Mouse (Mus musculus): ENCODE measurements at regions not wholly inside any gene's neighbourhood (a gene's known extent, or its start where the extent isn't known, plus 50 kb on each side); places are given as distances from the start of the nearest gene placed in this dataset.
"Not testable (repeated sequence)": the region's sequence is repeated elsewhere in the genome, so short reads cannot be mapped to it uniquely, and the experiment has no call there.

- intact Hi-C loops (cut with DNase I) = no loop called here
- no peak for DNase-seq (ENCODE audit: low spot score)
Observed at GRCm38 (mm10) chr2:79018732-79019423, 151.0 kb downstream of the Ube2e3 start.

DNA sequence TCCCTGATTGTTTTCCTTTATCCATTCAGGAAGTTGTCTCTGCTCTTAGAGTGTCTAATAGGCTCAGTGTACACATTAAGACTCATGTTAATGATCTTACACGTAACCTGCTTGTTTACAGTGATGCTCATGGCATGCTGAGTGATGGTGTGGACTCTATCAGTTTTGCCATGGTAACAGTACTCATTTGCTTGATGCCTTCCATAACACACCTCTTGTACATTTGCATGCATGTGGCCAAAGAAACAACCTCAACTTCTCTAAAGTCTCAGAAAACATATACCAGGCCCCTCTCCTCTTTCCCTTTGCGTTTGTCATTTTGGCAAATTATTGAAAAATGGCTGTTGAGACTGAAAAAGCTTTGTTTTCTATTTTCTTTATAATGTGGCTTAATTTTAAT, 155.0 kb downstream of the Ube2e3 start:
- intact Hi-C loops (cut with DNase I) = no loop called here

GRCm38 (mm10) chr2:79025678-79026077, 157.8 kb downstream of the Ube2e3 start:
- DNase-seq (ENCODE audit: low spot score) = no peak
- intact Hi-C loops (cut with DNase I) = no loop called here

More for the DNA sequence above, 155.0 kb downstream of the Ube2e3 start:
- no peak for DNase-seq (ENCODE audit: low spot score)

GRCm38 (mm10) chr2:79030990-79031389, 163.1 kb downstream of the Ube2e3 start:
- DNase-seq (ENCODE audit: low spot score) = no peak
- intact Hi-C loops (cut with DNase I) = no loop called here

GRCm38 (mm10) chr2:79036296-79036695, 168.4 kb downstream of the Ube2e3 start:
- intact Hi-C loops (cut with DNase I) = no loop called here
- DNase-seq (ENCODE audit: low spot score) = no peak

DNA sequence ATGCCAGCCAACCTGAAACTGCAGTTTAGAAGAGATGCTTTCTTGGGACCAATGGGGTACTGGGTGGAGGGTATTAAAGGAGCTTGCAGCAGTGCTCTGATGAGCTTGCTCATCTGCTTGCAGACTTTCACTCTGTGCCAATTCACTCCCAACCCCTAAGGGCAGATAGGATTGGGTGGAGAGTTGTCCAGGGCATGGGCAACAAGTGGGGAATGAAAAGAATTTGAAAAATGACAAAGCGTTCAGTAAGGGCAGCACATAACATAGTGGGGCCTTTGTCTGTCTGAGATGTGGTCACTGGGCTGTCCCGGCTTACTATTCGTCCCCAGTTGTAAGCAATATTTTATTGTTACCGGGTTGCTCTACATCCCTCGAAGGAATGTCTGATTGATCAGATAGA, 170.7 kb downstream of the Ube2e3 start:
- intact Hi-C loops (cut with DNase I) = no loop called here
- DNase-seq (ENCODE audit: low spot score) = no peak

- intact Hi-C loops (cut with DNase I); DNase-seq (ENCODE audit: low spot score): not testable (repeated sequence)
Observed at GRCm38 (mm10) chr2:79044804-79045203, 176.9 kb downstream of the Ube2e3 start.

- intact Hi-C loops (cut with DNase I) = no loop called here
- DNase-seq (ENCODE audit: low spot score) = no peak
Observed at GRCm38 (mm10) chr2:79045508-79045907, 177.6 kb downstream of the Ube2e3 start.

- no peak for DNase-seq (ENCODE audit: low spot score)
- intact Hi-C loops (cut with DNase I) = no loop called here
Observed at GRCm38 (mm10) chr2:79048020-79048419, 180.1 kb downstream of the Ube2e3 start.

- intact Hi-C loops (cut with DNase I) = no loop called here
- no peak for DNase-seq (ENCODE audit: low spot score)
Observed at GRCm38 (mm10) chr2:79048777-79049537, 181.0 kb downstream of the Ube2e3 start.

DNA sequence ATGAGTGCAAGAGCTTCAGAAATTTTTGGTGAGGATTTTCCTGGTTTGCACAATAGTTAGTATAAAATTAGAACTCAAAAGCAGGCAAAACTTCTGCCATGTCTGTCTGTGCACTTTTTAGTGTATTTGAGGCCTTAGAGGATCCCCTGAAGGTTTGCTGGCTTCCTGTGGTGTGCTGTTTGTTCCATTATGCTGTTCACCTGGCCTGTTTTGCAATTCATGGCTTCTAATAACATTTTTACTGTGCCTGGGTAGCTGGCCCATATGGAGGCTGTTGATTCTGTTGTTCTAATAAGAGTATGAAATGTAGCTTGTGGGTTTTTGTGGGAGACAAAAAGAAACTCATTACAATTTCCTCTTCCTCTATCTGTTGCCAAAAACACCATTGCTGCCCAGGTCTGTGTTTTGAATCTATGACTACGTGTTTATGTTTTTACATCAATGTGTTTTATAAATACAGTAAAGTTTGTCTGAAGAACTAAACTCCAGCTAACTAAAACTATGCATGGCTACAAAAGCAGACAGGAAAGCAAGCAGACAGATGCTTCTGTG, 182.6 kb downstream of the Ube2e3 start:
- intact Hi-C loops (cut with DNase I) = no loop called here

GRCm38 (mm10) chr2:79052226-79052625, 184.3 kb downstream of the Ube2e3 start:
- intact Hi-C loops (cut with DNase I) = no loop called here

More for the DNA sequence above, 182.6 kb downstream of the Ube2e3 start:
- DNase-seq (ENCODE audit: low spot score) = no peak

DNA sequence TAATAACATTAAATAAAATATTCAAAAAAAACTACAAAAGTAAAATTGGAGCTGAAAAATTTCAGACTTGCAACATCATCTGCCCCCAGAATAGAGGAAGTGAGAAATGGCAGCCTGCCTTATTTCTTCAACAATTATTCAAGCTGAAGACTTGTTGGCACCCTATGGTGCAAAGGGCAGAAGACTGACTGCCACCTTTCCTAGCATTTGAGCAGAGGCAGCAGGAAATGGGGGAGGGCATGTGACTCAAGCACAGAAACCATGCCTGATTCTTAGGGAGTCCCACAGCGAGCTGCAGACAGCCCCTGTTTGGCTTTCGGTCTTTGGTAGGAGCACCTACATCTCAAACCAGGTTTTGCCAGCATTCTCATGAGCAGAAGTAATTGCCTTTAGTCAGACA, 188.2 kb downstream of the Ube2e3 start:
- no peak for DNase-seq (ENCODE audit: low spot score)
- intact Hi-C loops (cut with DNase I) = no loop called here

More at GRCm38 (mm10) chr2:79052226-79052625, 184.3 kb downstream of the Ube2e3 start:
- no peak for DNase-seq (ENCODE audit: low spot score)

DNA sequence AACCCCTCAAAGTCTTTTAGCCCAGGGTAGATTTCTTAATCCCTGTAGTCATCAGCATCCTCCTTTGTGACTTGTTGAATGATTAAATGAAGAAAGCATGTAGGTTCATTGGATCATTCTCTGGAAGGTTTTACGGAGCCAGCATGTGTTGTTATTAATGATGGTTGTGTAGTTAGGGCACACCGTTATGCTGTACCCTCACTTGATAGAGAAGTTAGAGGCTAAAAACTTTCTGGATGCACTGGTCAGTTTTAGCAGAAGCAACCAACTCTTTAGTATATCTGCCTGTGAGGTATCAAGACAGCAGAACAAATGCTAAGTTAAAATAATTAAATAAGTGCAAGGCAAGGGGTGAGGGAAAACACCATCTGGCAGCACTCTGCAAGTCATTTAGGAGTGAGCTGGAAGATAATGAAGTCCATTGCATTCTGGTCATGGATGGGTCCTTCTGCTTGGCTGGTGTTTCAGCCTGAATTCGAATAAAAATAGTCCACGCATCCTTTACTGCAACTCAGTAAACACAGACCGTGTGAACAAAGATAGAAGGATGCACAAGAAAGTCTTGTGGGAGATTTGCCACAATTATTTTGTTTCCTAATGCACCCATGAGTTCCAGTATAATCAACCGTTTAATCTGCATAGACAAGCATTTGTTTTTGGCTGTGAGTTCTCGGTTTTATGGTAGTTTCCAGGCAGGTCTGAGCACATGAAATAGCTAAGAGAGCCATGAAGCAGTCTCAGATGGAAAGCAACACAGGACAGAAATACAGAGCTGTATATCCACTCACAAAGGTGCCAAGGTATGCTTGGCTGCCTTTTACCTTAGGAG, 191.4 kb downstream of the Ube2e3 start:
- intact Hi-C loops (cut with DNase I) = no loop called here
- no peak for DNase-seq (ENCODE audit: low spot score)

DNA sequence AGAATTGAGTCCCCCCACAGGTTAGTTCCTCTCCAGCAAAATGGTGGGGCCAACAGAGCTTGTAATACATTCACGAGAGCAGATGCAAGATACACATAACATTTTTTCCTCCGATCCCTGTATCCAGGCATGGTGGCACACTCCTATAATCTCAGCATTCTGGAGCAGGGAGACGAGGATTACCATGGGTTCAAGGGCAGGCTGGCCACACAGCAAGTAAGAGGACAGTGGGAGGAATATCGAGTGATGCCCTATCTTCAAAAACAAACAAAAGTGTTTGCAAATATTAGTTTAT, 192.0 kb downstream of the Ube2e3 start:
- no peak for DNase-seq (ENCODE audit: low spot score)

GRCm38 (mm10) chr2:79060320-79060719, 192.4 kb downstream of the Ube2e3 start:
- intact Hi-C loops (cut with DNase I) = no loop called here
- DNase-seq (ENCODE audit: low spot score) = no peak

More for the DNA sequence above, 192.0 kb downstream of the Ube2e3 start:
- intact Hi-C loops (cut with DNase I) = no loop called here

- no peak for DNase-seq (ENCODE audit: low spot score)
- intact Hi-C loops (cut with DNase I) = no loop called here
Observed at GRCm38 (mm10) chr2:79061645-79062044, 193.6 kb upstream of the Itga4 start.

DNA sequence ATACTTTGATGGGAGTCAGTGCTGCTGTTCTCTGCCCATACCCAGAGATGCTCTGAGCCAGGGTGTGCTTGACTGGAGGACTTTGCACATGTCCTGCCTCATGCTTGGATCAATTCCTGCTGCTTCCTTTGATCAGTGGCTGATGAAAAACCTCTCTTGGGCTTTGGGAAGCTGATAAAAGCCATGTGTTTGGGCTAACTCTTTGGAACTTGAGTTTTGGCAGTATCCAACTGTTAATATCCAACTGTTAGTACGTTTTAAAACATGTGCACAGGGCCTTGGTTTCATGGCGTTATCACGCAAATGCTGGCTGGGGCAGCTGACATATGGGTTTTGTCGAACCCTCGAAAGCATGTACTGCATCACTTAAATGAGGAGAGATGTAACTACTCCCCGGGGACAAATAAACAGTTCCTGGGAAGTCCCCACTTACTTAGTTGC, 193.0 kb upstream of the Itga4 start:
- peak; percentile 14 for DNase-seq (ENCODE audit: low spot score)
- intact Hi-C loops (cut with DNase I) = no loop called here

GRCm38 (mm10) chr2:79063641-79064040, 191.6 kb upstream of the Itga4 start:
- no peak for DNase-seq (ENCODE audit: low spot score)
- intact Hi-C loops (cut with DNase I) = no loop called here

GRCm38 (mm10) chr2:79065321-79065720, 189.9 kb upstream of the Itga4 start:
- intact Hi-C loops (cut with DNase I) = no loop called here
- DNase-seq (ENCODE audit: low spot score) = no peak

All from heart, postnatal 25 days (tissue).